Mouse (Mus musculus) small intestine, adult 2 months (tissue): ENCODE results near the gene Gpr65.

ENCODE experiments used
- CTCF ChIP-seq: fragments of 200-500 bp; IDR thresholded peaks from 2 replicates; pipeline ENCODE4 v1.5.1; 2012; ENCODE audit warnings: low read depth, mild to moderate bottlenecking, control low read depth, inconsistent platforms, low read length, moderate library complexity, mixed read lengths; ENCODE audit not compliant: insufficient replicate concordance, insufficient read length; ENCODE audit errors: extremely low read depth
- POLR2A ChIP-seq: fragments of 200-500 bp; IDR thresholded peaks from 2 replicates; pipeline ENCODE4 v1.6.1; 2012; ENCODE audit warnings: low read depth, mild to moderate bottlenecking, control low read depth, inconsistent platforms, low read length, moderate library complexity

- TF ChIP-seq POLR2A (no peak), CTCF (no peak)
Observed at GRCm38 (mm10) chr12:98284477-98284876, 16.0 kb downstream of the Gpr65 start.
